ENCODE assay signal across 10 mouse cellular contexts in the genomic region with DNA sequence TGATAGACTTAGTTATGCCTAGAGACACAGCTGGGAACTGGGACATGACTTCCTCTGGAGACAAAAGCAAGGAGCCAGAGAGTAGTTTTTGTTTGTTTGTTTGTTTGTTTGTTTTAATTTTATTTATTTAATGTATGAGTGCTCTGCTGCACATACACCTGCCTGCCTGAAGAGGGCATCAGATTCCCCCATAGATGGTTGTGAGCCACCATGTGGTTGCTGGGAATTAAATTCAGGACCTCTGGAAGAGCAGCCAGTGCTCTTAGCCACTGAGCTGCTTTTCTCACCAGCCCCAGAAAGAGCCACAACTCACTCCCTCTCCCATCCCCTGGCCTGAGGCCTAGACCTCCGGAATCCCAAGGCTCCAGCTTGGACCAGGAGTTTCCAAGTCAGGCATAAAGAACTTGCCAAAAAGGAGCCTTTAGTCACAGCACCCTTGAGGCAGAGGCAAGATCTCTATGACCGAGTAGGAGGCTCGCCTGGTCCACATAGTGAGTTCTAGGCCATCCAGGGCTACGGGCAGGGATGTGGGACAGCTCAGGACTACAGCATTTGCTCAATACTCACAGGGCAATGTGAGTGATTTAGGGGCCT. TPM values are rescaled to one million over a fixed set of nuclear protein-coding genes. Genes with fewer than 3 reads are reported as not detected.
DNase-seq lines count a peak whose midpoint lies in the region; TF ChIP-seq lines count a peak whose summit lies in the region.
"Had no signal": no experiment of that assay in that cellular context is flagged by ENCODE, and none has a peak within 500 bp of the region (broad histone marks: within the 10 kb centered on the region; RNA-seq: fewer than 3 reads in every experiment).

No protein-coding gene starts in this region.

- intact Hi-C loops in heart, postnatal 10 days (cut with DNase I), result loop anchor here (1.0 to 2.0 kb wide), 3 partner anchors 43 to 379 kb away; a partner anchor contains a TSS

- no peak overlapping the region for H3K4me3 ChIP-seq in layer of hippocampus, adult 2 months
- H3K4me3 ChIP-seq in ES-Bruce4 (ENCODE audit: low read depth, low read length), result no peak overlapping the region

- H3K27ac ChIP-seq in layer of hippocampus, adult 2 months, result peak overlapping the region; percentile 64; the same call in 1 of the 2 replicates
- peak overlapping the region; percentile 29; the same call in 1 of the 2 replicates for H3K27ac ChIP-seq in ES-Bruce4 (ENCODE audit: insufficient read depth, low read length)

- no peak for TF ChIP-seq EP300 in ES-Bruce4 (IDR thresholded peaks at IDR 0.05; ENCODE audit: insufficient read depth, low read depth, low read length)

- no peaks in the 10 kb centered on the region for H3K9me3 ChIP-seq in ES-Bruce4 (replicated peaks; ENCODE audit: control insufficient read depth, insufficient read depth, low read length, poor library complexity, severe bottlenecking)

- peak overlapping the region; percentile 20; the same call in 1 of the 2 replicates for H3K9ac ChIP-seq in ES-Bruce4 (ENCODE audit: low read depth, poor library complexity, severe bottlenecking)

- peak; percentile 71 for TF ChIP-seq CTCF in layer of hippocampus, adult 2 months (conservative IDR thresholded peaks at IDR 0.05)
- peak; percentile 55 for TF ChIP-seq CTCF in ES-Bruce4 (IDR thresholded peaks at IDR 0.05; ENCODE audit: low read depth, low read length)

- H3K36me3 ChIP-seq in ES-Bruce4 (ENCODE audit: control insufficient read depth, insufficient read depth, low read length, poor library complexity, severe bottlenecking), result no peaks in the 10 kb centered on the region

- no peak for TF ChIP-seq POLR2A in ES-Bruce4 (IDR thresholded peaks at IDR 0.05; ENCODE audit: insufficient read depth, low read length)

- no peaks in the 10 kb centered on the region for H3K27me3 ChIP-seq in ES-Bruce4 (ENCODE audit: control insufficient read depth, insufficient read depth, low read length, poor library complexity, severe bottlenecking)

- DNase-seq in embryo, embryonic 9.5 days (ENCODE audit: extremely low spot score), result peak; percentile 31
- no peak for DNase-seq in embryo, embryonic 11 days
- no peak for DNase-seq in layer of hippocampus, adult 2 months (ENCODE audit: low spot score in 2 of 2)
- no peak for DNase-seq in layer of hippocampus, adult 11-12 months (ENCODE audit: low spot score)
- DNase-seq in heart, postnatal 10 days, result peak; percentile 57 to 61
- no peak for DNase-seq in cerebellum, postnatal 25 days
- DNase-seq in frontal cortex, adult 2 months (ENCODE audit: extremely low spot score in 1 of 2, low spot score in 1 of 2), result no peak

- H3K4me1 ChIP-seq in ES-Bruce4 (ENCODE audit: control insufficient read depth, insufficient read depth, low read length), result peaks cover 2% of the 10 kb centered on the region

RNA-seq across cellular contexts. Expression of a gene that starts 25.6 kb away (rescaled TPM):
- total RNA-seq in layer of hippocampus, adult 2 months (2021), result under 1 TPM; 0.36 to 0.42 TPM
- 0.93 and 1.0 TPM in 2 replicates for polyA plus RNA-seq in ES-Bruce4 (2011; ENCODE audit: insufficient read depth, insufficient read length, low read depth, missing spikeins)
- under 1 TPM; 0.30 to 0.53 TPM for total RNA-seq in heart, postnatal 10 days (2021)
- polyA plus RNA-seq in frontal cortex, adult 2 months (2012; rRNA removed), result 0.38 and 0.54 TPM in 2 replicates
- total RNA-seq: common myeloid progenitor, adult 5-6 weeks had no signal

RNA-seq across cellular contexts. Expression of a gene that starts 31.6 kb away (rescaled TPM):
- 100 to 1,000 TPM; 125 to 131 TPM for total RNA-seq in layer of hippocampus, adult 2 months (2021)
- 162 TPM in 2 replicates for polyA plus RNA-seq in ES-Bruce4 (2011; ENCODE audit: insufficient read depth, insufficient read length, low read depth, missing spikeins)
- 10 to 100 TPM; 88.2 to 97.9 TPM for total RNA-seq in heart, postnatal 10 days (2021)
- polyA plus RNA-seq in frontal cortex, adult 2 months (2012; rRNA removed), result 38.3 and 41.3 TPM in 2 replicates

RNA-seq across cellular contexts. Expression of a gene that starts 44.7 kb away (rescaled TPM):
- not detected for total RNA-seq in layer of hippocampus, adult 2 months (2021)
- polyA plus RNA-seq in ES-Bruce4 (2011; ENCODE audit: insufficient read depth, insufficient read length, low read depth, missing spikeins), result not detected in 2 replicates
- total RNA-seq in heart, postnatal 10 days (2021), result not detected
- polyA plus RNA-seq in frontal cortex, adult 2 months (2012; rRNA removed), result not detected in 2 replicates
- total RNA-seq: common myeloid progenitor, adult 5-6 weeks; left cerebral cortex, postnatal 25 days had no signal

Comparison
In these comparisons a context has a peak if more than half of its experiments do, and no peak if none do; other contexts are left out.
1. DNase-seq: peak in embryo, embryonic 9.5 days (single experiment) and heart, postnatal 10 days (2 of 2); none in embryo, embryonic 11 days (single experiment), layer of hippocampus, adult 2 months (0 of 2), layer of hippocampus, adult 11-12 months (single experiment), cerebellum, postnatal 25 days (0 of 2) and frontal cortex, adult 2 months (0 of 2).